Mouse (Mus musculus) embryonic facial prominence, embryonic 14.5 days (tissue): ENCODE results near the gene Rsbn1. TPM values are rescaled to one million over a fixed set of nuclear protein-coding genes. Genes with fewer than 3 reads are reported as not detected.

Source experiments
- ATAC-seq: fragments of 200-750 bp; cut with Nextera tagmentation; 2 replicates; pipeline ENCODE4 v1.8.0; 2017; ENCODE audit warnings: low read depth, moderate number of reproducible peaks, moderate TSS enrichment
- DNase-seq: peaks from one replicate; pipeline ENCODE4 v3.0.0-alpha.2; 2015; ENCODE audit warnings: low spot score
- H3K27ac ChIP-seq: fragments of 300-500 bp; sonication (generic); replicated peaks from 2 replicates; pipeline ENCODE4 v1.5.1; 2014; ENCODE audit warnings: low read depth, mild to moderate bottlenecking, low read length, moderate library complexity
- H3K27me3 ChIP-seq: fragments of 300-500 bp; sonication (generic); replicated peaks from 2 replicates; pipeline ENCODE4 v1.6.1; 2014; ENCODE audit warnings: low read length; ENCODE audit not compliant: control insufficient read depth, insufficient read depth
- H3K36me3 ChIP-seq: fragments of 300-500 bp; sonication (generic); 2 replicates; pipeline ENCODE4 v1.6.1; 2014; ENCODE audit warnings: low read length, mixed read lengths; ENCODE audit not compliant: control insufficient read depth, insufficient read depth
- H3K4me1 ChIP-seq: fragments of 300-500 bp; sonication (generic); 2 replicates; pipeline ENCODE4 v1.6.1; 2014; ENCODE audit warnings: antibody characterized with exemption, low read length; ENCODE audit not compliant: control insufficient read depth, insufficient read depth
- H3K4me2 ChIP-seq: fragments of 300-500 bp; sonication (generic); 2 replicates; pipeline ENCODE4 v1.6.1; 2014; ENCODE audit warnings: low read depth, mild to moderate bottlenecking, low read length, moderate library complexity, mixed read lengths
- H3K4me3 ChIP-seq: fragments of 300-500 bp; sonication (generic); 2 replicates; pipeline ENCODE4 v1.5.1; 2014; ENCODE audit warnings: low read depth, mild to moderate bottlenecking, low read length
- H3K9ac ChIP-seq: fragments of 300-500 bp; sonication (generic); 2 replicates; pipeline ENCODE4 v1.6.1; 2014; ENCODE audit warnings: low read depth, mild to moderate bottlenecking, low read length, moderate library complexity, mixed read lengths
- H3K9me3 ChIP-seq: fragments of 300-500 bp; sonication (generic); 2 replicates; pipeline ENCODE4 v1.6.1; 2016; ENCODE audit warnings: low read length; ENCODE audit not compliant: control insufficient read depth
- WGBS: fragments of 180-500 bp; shearing (Covaris S2); extraction: QIAGEN DNeasy Blood & Tissue Kit; methylation state at CpG from one replicate; pipeline ENCODE4 v1.1.7; 2014; 5-methylcytosine and 5-hydroxymethylcytosine counted together
- polyA plus RNA-seq: library from polyadenylated mRNA; unstranded; fragments of >200 nt; fragmentation: Nextera tagmentation; extraction: Ambion mirVana; gene quantifications from 2 replicates; pipeline ENCODE4 v1.2.1, GENCODE M21; 2014

Rsbn1 gene
- polyA plus RNA-seq, 1 experiment from 2014 or later: 12.0 TPM

DNA sequence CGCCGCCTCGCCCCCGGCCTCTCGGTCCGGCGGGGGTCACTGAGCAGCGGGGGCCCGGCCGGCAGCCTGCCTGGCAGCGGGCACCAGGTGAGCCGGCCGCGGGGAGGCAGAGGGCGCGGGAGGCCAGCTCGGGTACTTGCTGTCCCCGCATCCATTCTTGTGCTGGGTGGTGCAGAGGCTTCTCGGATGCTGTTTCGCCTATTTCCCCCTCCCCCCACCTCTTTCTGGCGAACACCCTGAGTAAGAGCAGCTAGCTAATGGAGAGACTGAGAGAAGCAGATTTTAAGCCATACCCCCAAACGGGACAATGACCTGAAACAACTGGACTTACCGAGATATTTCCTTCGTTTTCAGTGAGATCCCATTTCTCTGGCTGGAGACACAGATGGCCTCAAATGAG, 54.8 kb downstream of the Rsbn1 start:
- Histone ChIP-seq H3K4me2 (peak overlapping the region; percentile 67), H3K9ac (peak overlapping the region; percentile 89), H3K4me1 (0 out of 2 replicates have a peak, but pooled peaks cover 8% of the 10 kb centered on the region), H3K36me3 (peaks cover 27% of the 10 kb centered on the region; the same call in 1 of the 2 replicates), H3K27ac (peak overlapping the region; percentile 96), H3K4me3 (peak overlapping the region; percentile 94), H3K9me3 (no peaks in the 10 kb centered on the region), H3K27me3 (no peaks in the 10 kb centered on the region)
- DNase-seq (peak; percentile 49), ATAC-seq (peak; percentile 66)
- WGBS: under 1% methylated on average over 6 of the region's 24 CpGs

DNA sequence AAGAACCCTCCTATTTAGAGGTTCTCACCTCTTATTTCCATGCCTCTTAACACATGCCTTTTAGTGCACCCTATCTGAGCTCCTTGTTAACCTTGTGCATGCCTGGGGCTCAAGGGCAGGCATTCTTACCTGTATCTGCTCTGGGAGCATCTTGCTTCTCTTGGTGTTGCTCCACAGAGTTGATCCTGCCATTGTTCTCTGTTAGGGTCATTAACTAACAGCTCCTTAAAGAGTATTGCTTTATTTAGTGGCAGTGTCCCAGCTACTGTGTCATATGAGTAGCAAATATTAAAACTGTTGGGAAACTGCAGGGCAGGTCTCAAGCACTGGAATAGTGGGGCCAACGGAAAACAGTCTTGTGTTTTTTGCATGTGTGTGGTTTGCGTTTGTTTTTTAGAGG, 57.2 kb downstream of the Rsbn1 start:
- Histone ChIP-seq H3K4me3 (no peak overlapping the region), H3K27ac (no peak overlapping the region), H3K9me3 (no peaks in the 10 kb centered on the region), H3K9ac (no peak overlapping the region), H3K4me2 (no peak overlapping the region), H3K4me1 (0 out of 2 replicates have a peak, but pooled peaks cover 8% of the 10 kb centered on the region), H3K36me3 (peaks cover 24% of the 10 kb centered on the region; the same call in 1 of the 2 replicates), H3K27me3 (no peaks in the 10 kb centered on the region)
- 92% methylated on average over 2 of the region's 2 CpGs for WGBS
- no peak for ATAC-seq
- no peak for DNase-seq

DNA sequence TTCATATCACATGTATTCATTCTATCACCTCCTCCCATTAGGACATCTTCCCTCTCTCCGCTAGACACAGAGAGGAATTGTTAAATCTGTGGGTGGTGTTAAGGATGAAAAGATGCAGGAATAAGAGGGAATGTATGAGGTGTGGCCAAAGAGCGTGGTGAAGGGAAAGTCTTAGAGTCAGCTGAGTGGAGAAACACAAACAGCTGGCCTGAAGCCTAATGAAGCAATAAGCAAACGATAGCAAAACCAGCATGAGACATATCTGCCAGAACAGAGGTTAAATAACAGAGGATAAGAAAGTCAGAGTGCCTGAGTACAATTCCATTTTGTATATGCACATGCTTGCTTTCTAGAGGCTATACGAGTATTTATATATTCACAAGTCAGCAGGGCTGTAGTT, 70.6 kb downstream of the Rsbn1 start:
- DNase-seq: no peak
- H3K9ac ChIP-seq: no peak overlapping the region
- H3K9me3 ChIP-seq: no peaks in the 10 kb centered on the region
- 90% methylated on average over 4 of the region's 4 CpGs for WGBS
- no peak overlapping the region for H3K27ac ChIP-seq
- peaks cover 66% of the 10 kb centered on the region for H3K36me3 ChIP-seq
- no peak overlapping the region for H3K4me3 ChIP-seq
- H3K27me3 ChIP-seq: no peaks in the 10 kb centered on the region
- H3K4me1 ChIP-seq: no peaks in the 10 kb centered on the region
- no peak for ATAC-seq
- H3K4me2 ChIP-seq: no peak overlapping the region

DNA sequence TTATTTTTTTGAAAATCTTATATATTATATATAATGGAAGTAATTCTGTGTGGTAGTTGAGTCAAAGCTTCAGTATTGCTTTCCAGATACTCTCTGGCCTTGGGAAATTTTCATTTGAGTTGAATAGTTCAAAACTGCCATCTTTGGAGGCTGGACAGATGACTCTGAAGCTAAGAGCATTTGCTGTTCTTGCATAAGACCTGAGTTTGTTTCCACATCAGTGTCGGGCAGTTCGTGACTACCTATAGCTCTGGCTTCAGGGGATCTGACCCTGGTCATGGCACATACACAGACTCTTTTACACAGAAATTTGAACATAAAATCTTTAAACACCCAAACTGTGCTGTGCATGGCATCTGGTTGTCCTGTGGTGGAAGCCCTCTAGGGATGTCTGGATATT, 71.3 kb downstream of the Rsbn1 start:
- ATAC-seq: no peak
- Histone ChIP-seq H3K4me3 (no peak overlapping the region), H3K4me1 (no peaks in the 10 kb centered on the region), H3K4me2 (no peak overlapping the region), H3K27me3 (no peaks in the 10 kb centered on the region), H3K36me3 (peaks cover 73% of the 10 kb centered on the region), H3K27ac (no peak overlapping the region), H3K9ac (no peak overlapping the region), H3K9me3 (no peaks in the 10 kb centered on the region)
- 96% methylated on average over 2 of the region's 2 CpGs for WGBS
- no peak for DNase-seq

DNA sequence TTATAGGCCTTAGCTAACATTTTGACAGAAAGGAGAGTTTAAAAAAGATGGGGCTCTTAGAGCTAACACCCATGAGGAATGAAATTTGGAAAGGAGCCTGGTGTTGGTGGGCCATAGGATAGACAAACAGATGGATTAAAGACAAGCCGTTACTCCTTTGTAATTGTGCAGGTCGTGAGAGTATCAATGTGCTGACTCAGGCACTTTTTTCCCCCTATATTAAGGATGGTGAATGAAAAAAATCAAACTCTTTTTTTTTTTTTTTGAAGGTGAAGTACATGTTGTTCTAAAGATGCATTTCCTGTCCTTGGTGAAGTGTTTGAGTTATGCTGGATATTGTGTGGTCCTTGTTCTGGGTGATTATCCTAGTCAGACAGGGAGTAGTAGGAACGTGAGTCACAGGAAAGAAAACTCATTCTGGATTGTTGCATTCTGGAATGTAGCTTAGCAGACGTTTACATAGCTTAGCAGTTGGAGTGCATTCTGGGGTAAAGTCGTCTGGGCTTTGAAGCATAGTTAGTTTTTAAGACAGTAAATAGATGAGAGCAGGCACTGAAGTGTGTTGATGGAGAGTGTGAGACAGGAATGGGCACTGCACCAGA, 74.0 kb downstream of the Rsbn1 start:
- H3K4me3 ChIP-seq: no peak overlapping the region
- H3K9me3 ChIP-seq: no peaks in the 10 kb centered on the region
- no peak overlapping the region for H3K4me2 ChIP-seq
- no peaks in the 10 kb centered on the region for H3K4me1 ChIP-seq
- H3K36me3 ChIP-seq: peaks cover 79% of the 10 kb centered on the region
- no peak overlapping the region for H3K9ac ChIP-seq
- ATAC-seq (no peak), DNase-seq (no peak)
- no peak overlapping the region for H3K27ac ChIP-seq
- H3K27me3 ChIP-seq: no peaks in the 10 kb centered on the region
- WGBS: 48% methylated on average over 5 of the region's 5 CpGs

DNA sequence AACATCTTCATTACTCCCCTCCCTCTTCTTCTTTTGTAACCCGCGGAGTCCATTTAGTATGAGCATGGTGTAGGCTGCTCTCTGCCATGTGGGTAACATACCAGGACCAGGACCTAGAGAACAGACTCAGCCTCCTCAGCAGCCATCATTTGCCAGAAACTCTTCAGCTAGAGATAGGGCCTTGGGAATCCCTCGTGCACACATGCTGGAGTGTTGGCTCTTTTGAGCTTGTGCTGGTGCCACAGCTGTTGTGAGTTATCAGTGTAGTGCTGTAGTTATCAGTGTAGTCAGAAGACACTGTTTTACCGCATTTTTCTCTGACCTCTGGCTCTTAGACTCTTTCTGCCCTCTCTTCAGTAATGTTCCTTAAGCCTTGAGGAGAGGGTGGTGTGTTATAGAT, 75.4 kb downstream of the Rsbn1 start:
- H3K4me1 ChIP-seq: no peaks in the 10 kb centered on the region
- 91% methylated on average over 4 of the region's 4 CpGs for WGBS
- peaks cover 76% of the 10 kb centered on the region for H3K36me3 ChIP-seq
- H3K4me2 ChIP-seq: no peak overlapping the region
- H3K4me3 ChIP-seq: no peak overlapping the region
- DNase-seq (no peak), ATAC-seq (no peak)
- H3K9me3 ChIP-seq: no peaks in the 10 kb centered on the region
- no peaks in the 10 kb centered on the region for H3K27me3 ChIP-seq
- H3K9ac ChIP-seq: no peak overlapping the region
- H3K27ac ChIP-seq: no peak overlapping the region

DNA sequence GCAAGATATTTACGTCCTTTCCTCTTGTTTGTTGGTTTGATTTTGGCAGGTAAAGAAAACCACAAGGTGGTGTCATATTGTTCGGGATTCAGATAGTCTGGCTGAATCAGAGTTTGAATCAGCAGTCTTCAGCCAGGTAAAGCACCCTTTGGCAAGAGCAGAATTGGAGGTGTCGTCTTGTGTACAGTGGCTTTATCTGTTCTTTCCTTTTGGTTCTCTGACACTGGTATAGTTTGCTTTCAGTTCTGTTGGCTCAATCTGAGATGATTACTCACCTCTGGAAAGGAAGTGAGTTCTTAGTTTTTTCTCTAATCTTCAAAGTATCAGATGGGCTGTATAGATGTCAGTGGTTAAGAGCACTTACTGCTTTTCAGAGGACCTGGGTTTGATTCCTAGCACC, 77.4 kb downstream of the Rsbn1 start:
- WGBS: 91% methylated on average over 3 of the region's 3 CpGs
- Histone ChIP-seq H3K9ac (no peak overlapping the region), H3K4me2 (no peak overlapping the region), H3K4me3 (no peak overlapping the region), H3K4me1 (no peaks in the 10 kb centered on the region), H3K27ac (no peak overlapping the region), H3K27me3 (no peaks in the 10 kb centered on the region), H3K36me3 (peaks cover 78% of the 10 kb centered on the region), H3K9me3 (no peaks in the 10 kb centered on the region)
- no peak for ATAC-seq
- DNase-seq: no peak

DNA sequence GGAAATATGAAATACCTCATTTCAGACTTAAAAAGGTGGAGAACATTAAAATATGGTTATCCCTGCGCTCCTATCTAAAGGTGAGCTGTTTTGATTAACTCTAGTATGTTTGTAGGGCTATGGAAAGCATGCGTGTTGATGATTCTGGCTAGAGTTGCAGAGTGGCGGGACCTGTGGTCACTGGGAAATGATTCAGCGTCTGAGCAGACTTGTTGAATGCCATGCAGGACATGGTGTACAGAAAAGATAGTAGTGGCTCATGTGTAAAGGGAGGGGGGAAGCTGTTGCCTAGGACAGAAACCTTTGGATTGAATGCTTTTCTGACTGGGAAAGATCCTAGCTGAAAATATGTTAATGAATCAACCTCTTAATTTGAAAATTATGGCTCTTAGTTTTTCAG, 84.8 kb downstream of the Rsbn1 start:
- no peaks in the 10 kb centered on the region for H3K4me1 ChIP-seq
- DNase-seq (no peak), ATAC-seq (no peak)
- H3K36me3 ChIP-seq: peaks cover 78% of the 10 kb centered on the region
- no peaks in the 10 kb centered on the region for H3K9me3 ChIP-seq
- no peak overlapping the region for H3K4me2 ChIP-seq
- H3K9ac ChIP-seq: no peak overlapping the region
- no peak overlapping the region for H3K4me3 ChIP-seq
- no peak overlapping the region for H3K27ac ChIP-seq
- H3K27me3 ChIP-seq: no peaks in the 10 kb centered on the region
- 89% methylated on average over 4 of the region's 4 CpGs for WGBS

DNA sequence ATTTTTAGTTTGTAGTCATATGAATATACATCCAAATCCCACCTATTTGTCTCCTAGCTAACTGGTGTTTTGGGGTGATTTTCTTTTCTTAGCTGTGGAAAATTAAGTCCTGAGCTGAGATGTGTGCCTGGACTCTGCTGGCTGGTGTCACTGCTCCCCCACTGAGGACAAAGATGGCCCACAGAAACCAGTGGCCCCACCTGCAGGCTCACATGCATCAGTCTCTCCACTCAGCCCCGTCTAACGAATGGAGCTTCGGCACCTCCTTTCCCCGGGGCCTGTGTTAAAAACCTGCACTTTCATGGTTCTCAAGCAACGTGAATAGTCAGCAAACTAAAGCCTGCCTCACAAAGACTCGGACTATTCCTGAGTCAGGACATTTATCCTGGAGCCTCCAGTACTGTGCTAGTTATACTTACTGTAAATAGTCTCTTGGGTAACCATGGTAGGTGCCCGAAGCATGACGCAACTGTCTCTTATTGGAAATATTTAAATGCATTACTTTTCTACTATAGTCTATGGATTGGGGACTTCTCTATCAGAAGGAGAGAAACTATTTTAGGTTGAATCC, 93.1 kb downstream of the Rsbn1 start:
- Histone ChIP-seq H3K4me1 (no peaks in the 10 kb centered on the region), H3K4me2 (no peak overlapping the region), H3K36me3 (peaks cover 64% of the 10 kb centered on the region), H3K9ac (no peak overlapping the region), H3K27me3 (no peaks in the 10 kb centered on the region), H3K9me3 (no peaks in the 10 kb centered on the region), H3K27ac (no peak overlapping the region), H3K4me3 (no peak overlapping the region)
- WGBS: 89% methylated on average over 8 of the region's 8 CpGs
- DNase-seq: no peak
- no peak for ATAC-seq
